Mouse (Mus musculus): ENCODE measurements at regions not wholly inside any gene's neighbourhood (a gene's known extent, or its start where the extent isn't known, plus 50 kb on each side); places are given as distances from the start of the nearest gene placed in this dataset.

DNA sequence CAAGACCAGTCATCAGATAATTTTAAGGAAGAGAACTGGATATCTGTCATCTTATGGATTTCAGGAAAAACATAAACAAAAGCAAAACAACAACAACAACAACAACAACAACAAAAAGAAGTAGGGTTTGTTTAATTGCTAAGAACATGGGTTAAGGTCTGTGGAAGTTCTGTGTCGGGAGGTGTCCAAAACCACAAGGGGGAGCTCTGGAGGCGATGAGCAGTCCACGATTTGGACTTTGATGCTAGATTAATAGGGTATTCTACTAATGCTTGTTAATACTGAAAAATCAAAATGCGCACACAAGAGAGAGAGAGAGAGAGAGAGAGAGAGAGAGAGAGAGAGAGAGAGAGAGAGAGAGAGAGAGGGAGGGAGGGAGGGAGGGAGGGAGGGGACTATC is 692.0 kb upstream of the Car10 start:
- DNase-seq = peak; percentile 6

DNA sequence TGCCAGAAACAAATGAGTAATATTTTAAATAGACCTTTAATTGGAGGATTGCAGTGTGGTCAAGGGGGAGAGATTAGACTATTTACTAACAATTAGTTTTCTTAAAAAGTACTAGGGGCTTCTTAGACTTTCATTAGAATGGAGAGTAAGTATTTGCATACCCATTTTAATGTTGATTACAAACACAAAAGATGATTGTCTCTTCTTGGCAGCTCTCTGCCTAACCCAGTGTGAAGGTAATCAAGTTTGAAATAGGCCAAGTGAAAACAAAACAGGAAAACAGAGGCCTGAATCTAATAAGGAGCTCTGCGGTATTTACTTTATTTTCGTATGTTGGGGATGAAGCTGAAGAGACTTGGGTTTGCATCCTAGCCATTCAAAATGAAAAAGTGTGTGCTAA is 646.5 kb upstream of the Car10 start:
- no peak for DNase-seq

DNA sequence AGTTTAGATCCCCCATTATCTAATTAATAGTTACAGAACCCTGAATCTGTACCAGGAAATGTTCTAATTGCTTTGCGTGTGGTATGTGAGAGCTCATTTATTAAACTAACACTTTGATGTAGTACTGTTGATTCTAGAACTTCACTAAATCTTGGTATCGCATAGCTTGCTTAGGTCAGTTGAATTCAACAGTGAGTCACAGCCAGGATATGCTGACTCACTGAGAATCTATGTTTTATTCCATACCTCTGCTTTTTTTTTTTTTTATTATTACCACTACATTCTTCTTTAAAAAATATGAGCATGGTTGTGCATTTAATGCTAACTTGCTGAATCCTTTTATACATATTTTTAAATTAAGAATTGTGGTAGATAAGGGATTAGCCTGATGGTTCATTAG is 602.5 kb upstream of the Car10 start:
- DNase-seq = no peak

All from kidney, postnatal 14 days (tissue).